Mouse (Mus musculus) small intestine, adult 2 months (tissue): Measurements from ENCODE around the gene Tex46.

Source experiments
- CTCF ChIP-seq: fragments of 200-500 bp; IDR thresholded peaks from 2 replicates; pipeline ENCODE4 v1.5.1; 2012; ENCODE audit warnings: low read depth, mild to moderate bottlenecking, control low read depth, inconsistent platforms, low read length, moderate library complexity, mixed read lengths; ENCODE audit not compliant: insufficient replicate concordance, insufficient read length; ENCODE audit errors: extremely low read depth
- POLR2A ChIP-seq: fragments of 200-500 bp; IDR thresholded peaks from 2 replicates; pipeline ENCODE4 v1.6.1; 2012; ENCODE audit warnings: low read depth, mild to moderate bottlenecking, control low read depth, inconsistent platforms, low read length, moderate library complexity

GRCm38 (mm10) chr4:136653692-136654234 lies 43.5 kb downstream of the Tex46 start:
- TF ChIP-seq CTCF (no peak), POLR2A (no peak)
